In genomic region chr1:88261706-88262105, GRCm38 (mm10) we compare ENCODE assay signal across 19 mouse cellular contexts. TPM values are rescaled to one million over a fixed set of nuclear protein-coding genes. Genes with fewer than 3 reads are reported as not detected.
DNase-seq lines count a peak whose midpoint lies in the region; ATAC-seq and TF ChIP-seq lines count a peak whose summit lies in the region.
"Had no signal": no experiment of that assay in that cellular context is flagged by ENCODE, and none has a peak within 500 bp of the region (broad histone marks: within the 10 kb centered on the region; RNA-seq: fewer than 3 reads in every experiment).

No protein-coding gene starts in this region.

- DNase-seq in cerebellum, postnatal 10 days: peak; percentile 35 to 46
- DNase-seq in cerebellum, adult 9-10 months: no peak
- no peak for DNase-seq in lung, embryonic 14.5 days
- no peak for DNase-seq in lung, postnatal 0 days (ENCODE audit: low spot score)
- peak; percentile 31 for DNase-seq in induced T-regulatory cell, adult 2 months (ENCODE audit: low read depth)
- no peak for DNase-seq in urinary bladder, postnatal 14 days (ENCODE audit: low spot score)
- no peak for DNase-seq in right cerebral cortex, postnatal 25 days
- DNase-seq: cerebellum, adult 18-20 months; gastrocnemius, postnatal 25 days; heart, postnatal 36 days had no signal

- no peaks in the 10 kb centered on the region for H3K4me1 ChIP-seq in lung, embryonic 14.5 days (ENCODE audit: insufficient read depth)
- H3K4me1 ChIP-seq in lung, postnatal 0 days (ENCODE audit: insufficient read depth, low read depth, low read length): 0 out of 2 replicates have a peak, but pooled peaks cover 7% of the 10 kb centered on the region
- H3K4me1 ChIP-seq in stomach, embryonic 16.5 days (ENCODE audit: control insufficient read depth, insufficient read depth, low read length): peaks cover 18% of the 10 kb centered on the region
- H3K4me1 ChIP-seq: midbrain, embryonic 13.5 days had no signal

- no peak overlapping the region for H3K4me2 ChIP-seq in lung, embryonic 14.5 days
- no peak overlapping the region for H3K4me2 ChIP-seq in lung, postnatal 0 days (replicated peaks; ENCODE audit: low read depth, low read length)
- H3K4me2 ChIP-seq in stomach, embryonic 16.5 days (ENCODE audit: low read depth, low read length): no peak overlapping the region
- H3K4me2 ChIP-seq: midbrain, embryonic 13.5 days had no signal

- no peak for TF ChIP-seq CTCF in lung, embryonic 14.5 days (IDR thresholded peaks at IDR 0.05; ENCODE audit: low read depth)
- no peak for TF ChIP-seq CTCF in lung, postnatal 0 days (IDR thresholded peaks at IDR 0.05)

- WGBS in lung, embryonic 14.5 days: 83% methylated on average over 7 of the region's 7 CpGs
- WGBS in lung, postnatal 0 days: 84% methylated on average over 7 of the region's 7 CpGs
- 85% methylated on average over 7 of the region's 7 CpGs for WGBS in stomach, embryonic 16.5 days

- peak; percentile 1; the same call in 1 of the 2 replicates for ATAC-seq in lung, embryonic 14.5 days (ENCODE audit: insufficient read depth)
- no peak for ATAC-seq in lung, postnatal 0 days
- no peak for ATAC-seq in stomach, embryonic 16.5 days (ENCODE audit: insufficient read depth, low FRiP score)
- ATAC-seq: midbrain, embryonic 13.5 days had no signal

- H3K9me3 ChIP-seq in lung, embryonic 14.5 days (ENCODE audit: low read depth, low read length): peaks cover 6% of the 10 kb centered on the region; the same call in 1 of the 2 replicates
- no peaks in the 10 kb centered on the region for H3K9me3 ChIP-seq in lung, postnatal 0 days (ENCODE audit: low read length)
- H3K9me3 ChIP-seq in stomach, embryonic 16.5 days (replicated peaks; ENCODE audit: control insufficient read depth, low read length): no peaks in the 10 kb centered on the region

- TF ChIP-seq EP300 in lung, postnatal 0 days (IDR thresholded peaks at IDR 0.05): no peak

- H3K36me3 ChIP-seq in lung, embryonic 14.5 days (ENCODE audit: insufficient read depth): peaks cover 72% of the 10 kb centered on the region
- peaks cover 56% of the 10 kb centered on the region for H3K36me3 ChIP-seq in lung, postnatal 0 days (ENCODE audit: insufficient read depth, low read length)
- peaks cover 65% of the 10 kb centered on the region for H3K36me3 ChIP-seq in stomach, embryonic 16.5 days (ENCODE audit: control insufficient read depth, insufficient read depth, low read length)

- no peaks in the 10 kb centered on the region for H3K27me3 ChIP-seq in lung, embryonic 14.5 days (ENCODE audit: insufficient read depth, low read length)
- no peaks in the 10 kb centered on the region for H3K27me3 ChIP-seq in lung, postnatal 0 days (replicated peaks; ENCODE audit: insufficient read depth, low read length)
- no peaks in the 10 kb centered on the region for H3K27me3 ChIP-seq in stomach, embryonic 16.5 days (ENCODE audit: control insufficient read depth, insufficient read depth, low read length)
- H3K27me3 ChIP-seq: midbrain, embryonic 13.5 days; Patski had no signal

- no peak overlapping the region for H3K4me3 ChIP-seq in lung, embryonic 14.5 days (ENCODE audit: low read depth, low read length)
- H3K4me3 ChIP-seq in lung, postnatal 0 days (ENCODE audit: low read depth, low read length): no peak overlapping the region
- no peak overlapping the region for H3K4me3 ChIP-seq in stomach, embryonic 16.5 days (replicated peaks; ENCODE audit: low read length)
- H3K4me3 ChIP-seq: erythroblast, embryonic 14.5 days; heart, embryonic 10.5 days; layer of hippocampus, adult 2 months; midbrain, embryonic 13.5 days had no signal

- H3K27ac ChIP-seq in lung, embryonic 14.5 days (ENCODE audit: low read depth): no peak overlapping the region
- H3K27ac ChIP-seq in lung, postnatal 0 days (ENCODE audit: low read length): no peak overlapping the region
- H3K27ac ChIP-seq in stomach, embryonic 16.5 days (ENCODE audit: low read length): peak overlapping the region; percentile 7
- H3K27ac ChIP-seq: heart, embryonic 10.5 days; layer of hippocampus, adult 2 months; midbrain, embryonic 13.5 days had no signal

- no peak overlapping the region for H3K9ac ChIP-seq in lung, embryonic 14.5 days
- no peak overlapping the region for H3K9ac ChIP-seq in lung, postnatal 0 days (replicated peaks; ENCODE audit: low read depth)
- H3K9ac ChIP-seq in stomach, embryonic 16.5 days (ENCODE audit: low read length): no peak overlapping the region
- H3K9ac ChIP-seq: midbrain, embryonic 13.5 days had no signal

RNA-seq across cellular contexts. Expression of gene Hjurp, which starts 15.7 kb away (rescaled TPM):
- 215 and 225 TPM in 2 replicates for polyA plus RNA-seq in lung, embryonic 14.5 days (2014; fragmentation: Nextera tagmentation; extraction: Ambion mirVana)
- polyA plus RNA-seq in lung, postnatal 0 days (2015; fragmentation: Nextera tagmentation; extraction: Ambion mirVana): 21.9 and 26.0 TPM in 2 replicates
- polyA plus RNA-seq in stomach, embryonic 16.5 days (2015; fragmentation: Nextera tagmentation; extraction: Ambion mirVana): 169 and 173 TPM in 2 replicates

RNA-seq across cellular contexts. Expression of gene Trpm8, which starts 15.8 kb away (rescaled TPM):
- polyA plus RNA-seq in lung, embryonic 14.5 days (2014; fragmentation: Nextera tagmentation; extraction: Ambion mirVana): 0.18 TPM in 1 of 2 replicates, not detected in the other
- 0.05 TPM in 1 of 2 replicates, not detected in the other for polyA plus RNA-seq in lung, postnatal 0 days (2015; fragmentation: Nextera tagmentation; extraction: Ambion mirVana)
- not detected in 2 replicates for polyA plus RNA-seq in stomach, embryonic 16.5 days (2015; fragmentation: Nextera tagmentation; extraction: Ambion mirVana)
- polyA plus RNA-seq: erythroblast, embryonic 14.5 days; kidney, embryonic 16.5 days had no signal

RNA-seq across cellular contexts. Expression of gene Mroh2a, which starts 34.9 kb away (rescaled TPM):
- 2.1 and 2.7 TPM in 2 replicates for polyA plus RNA-seq in lung, embryonic 14.5 days (2014; fragmentation: Nextera tagmentation; extraction: Ambion mirVana)
- 0.15 and 0.43 TPM in 2 replicates for polyA plus RNA-seq in lung, postnatal 0 days (2015; fragmentation: Nextera tagmentation; extraction: Ambion mirVana)
- polyA plus RNA-seq in stomach, embryonic 16.5 days (2015; fragmentation: Nextera tagmentation; extraction: Ambion mirVana): 1.6 and 1.7 TPM in 2 replicates
- polyA plus RNA-seq: cortical plate, adult 2 months; erythroblast, embryonic 14.5 days had no signal

RNA-seq across cellular contexts. Expression of gene Ugt1a1, which starts 49.9 kb away (rescaled TPM):
- 0.16 TPM in 1 of 2 replicates, not detected in the other for polyA plus RNA-seq in lung, embryonic 14.5 days (2014; fragmentation: Nextera tagmentation; extraction: Ambion mirVana)
- 0.21 and 0.26 TPM in 2 replicates for polyA plus RNA-seq in lung, postnatal 0 days (2015; fragmentation: Nextera tagmentation; extraction: Ambion mirVana)
- polyA plus RNA-seq in stomach, embryonic 16.5 days (2015; fragmentation: Nextera tagmentation; extraction: Ambion mirVana): 13.6 and 14.1 TPM in 2 replicates
- polyA plus RNA-seq: erythroblast, embryonic 14.5 days; heart, embryonic 10.5 days; midbrain, embryonic 13.5 days had no signal

RNA-seq across cellular contexts. Expression of gene Dnajb3, which starts 56.1 kb away (rescaled TPM):
- 6.2 and 8.2 TPM in 2 replicates for polyA plus RNA-seq in lung, embryonic 14.5 days (2014; fragmentation: Nextera tagmentation; extraction: Ambion mirVana)
- 2.7 and 3.8 TPM in 2 replicates for polyA plus RNA-seq in lung, postnatal 0 days (2015; fragmentation: Nextera tagmentation; extraction: Ambion mirVana)
- 6.6 and 7.6 TPM in 2 replicates for polyA plus RNA-seq in stomach, embryonic 16.5 days (2015; fragmentation: Nextera tagmentation; extraction: Ambion mirVana)
- polyA plus RNA-seq: liver, adult 2 months; Patski had no signal

Comparison
In these comparisons a context has a peak if more than half of its experiments do, and no peak if none do; other contexts are left out.
1. DNase-seq: peak in cerebellum, postnatal 10 days (2 of 2) and induced T-regulatory cell, adult 2 months (single experiment); none in cerebellum, adult 9-10 months (single experiment), lung, embryonic 14.5 days (single experiment), lung, postnatal 0 days (single experiment), urinary bladder, postnatal 14 days (single experiment) and right cerebral cortex, postnatal 25 days (single experiment).